Mouse (Mus musculus): Measurements from ENCODE around the gene Tmem88.

The Tmem88 gene

DNA sequence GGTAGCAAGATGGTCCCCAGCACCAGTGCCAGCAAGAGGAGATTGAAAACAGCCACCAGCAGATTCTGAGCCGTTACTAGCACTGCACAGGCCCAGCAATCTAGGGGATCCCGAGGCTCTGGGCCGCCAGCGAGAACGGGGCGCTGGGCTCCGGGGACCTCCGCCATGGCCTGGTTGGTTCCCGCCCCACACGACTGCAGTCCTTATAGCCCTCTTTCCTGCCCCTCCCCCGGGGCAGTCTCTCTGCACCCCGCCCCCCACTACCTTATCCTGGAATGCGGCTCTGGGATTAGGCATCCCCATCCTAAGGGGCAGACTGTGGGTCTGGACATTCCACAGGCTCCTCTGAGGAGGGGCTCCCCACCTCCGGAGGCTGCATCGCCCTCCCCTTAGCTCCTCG is at the start of gene Tmem88:
Tmem88 (minus strand) TSS at position 176 of the 400 bp plus-strand sequence.
- DNase-seq (ENCODE audit: low read depth, low spot score), result no peak

DNA sequence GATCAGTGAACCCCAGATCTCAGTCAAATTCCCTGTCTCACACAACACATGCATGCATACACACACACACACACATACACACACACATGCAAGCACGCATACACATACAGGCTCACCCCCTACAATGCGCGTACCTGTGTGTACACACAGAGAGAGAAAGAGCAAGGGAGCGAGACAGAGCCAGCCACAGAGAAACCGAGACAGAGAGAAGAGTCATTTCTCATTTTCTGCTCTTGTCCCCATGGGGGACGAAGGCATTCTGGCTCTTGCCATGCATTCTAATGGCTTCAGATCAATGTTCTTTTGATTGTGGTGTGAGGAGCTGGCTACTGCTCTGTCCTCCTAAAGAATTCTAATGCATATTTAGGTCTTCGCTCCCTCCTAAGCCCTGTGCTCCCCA is 49.3 kb upstream of the Tmem88 start:
- no peak for DNase-seq (ENCODE audit: low read depth, low spot score)

DNA sequence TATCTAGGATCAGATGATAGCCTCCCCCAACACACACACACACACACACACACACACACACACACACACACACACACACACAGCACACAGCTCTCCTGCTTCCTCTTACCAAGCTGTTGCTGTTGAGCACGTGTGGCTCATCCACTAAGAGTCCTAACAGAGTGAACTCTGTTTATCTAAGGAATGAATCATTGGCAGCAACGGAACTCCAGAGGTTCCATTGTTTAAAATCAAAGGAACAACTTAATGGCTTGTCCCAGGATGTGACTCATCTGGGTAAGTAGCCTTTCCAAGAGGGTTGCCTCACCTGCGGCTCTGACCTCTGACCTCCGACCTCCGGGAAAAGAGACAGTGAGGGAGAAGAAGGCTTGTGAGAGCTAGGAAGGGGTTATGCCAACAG is 45.3 kb upstream of the Tmem88 start:
- peak; percentile 89 for DNase-seq (ENCODE audit: low read depth, low spot score)

DNA sequence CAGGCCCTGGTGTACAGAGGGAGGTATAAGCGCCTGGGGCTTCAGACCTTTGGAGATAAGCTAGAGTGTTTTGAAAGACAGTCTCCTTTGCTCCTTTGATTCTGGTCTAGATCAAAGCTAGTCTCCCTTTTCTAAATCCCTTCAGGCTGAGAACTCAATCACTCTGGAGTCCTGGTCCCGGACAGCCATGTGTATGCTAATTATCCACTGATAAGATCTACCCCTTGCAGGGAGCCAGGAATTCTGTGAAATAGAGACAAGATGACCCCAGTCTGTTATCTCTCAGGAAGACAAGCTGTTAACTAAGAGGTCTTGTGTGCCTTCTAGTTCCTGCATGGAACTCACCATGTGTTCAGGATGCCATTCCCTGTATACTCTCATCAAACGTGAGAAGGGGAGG is 39.3 kb upstream of the Tmem88 start:
- no peak for DNase-seq (ENCODE audit: low read depth, low spot score)

DNA sequence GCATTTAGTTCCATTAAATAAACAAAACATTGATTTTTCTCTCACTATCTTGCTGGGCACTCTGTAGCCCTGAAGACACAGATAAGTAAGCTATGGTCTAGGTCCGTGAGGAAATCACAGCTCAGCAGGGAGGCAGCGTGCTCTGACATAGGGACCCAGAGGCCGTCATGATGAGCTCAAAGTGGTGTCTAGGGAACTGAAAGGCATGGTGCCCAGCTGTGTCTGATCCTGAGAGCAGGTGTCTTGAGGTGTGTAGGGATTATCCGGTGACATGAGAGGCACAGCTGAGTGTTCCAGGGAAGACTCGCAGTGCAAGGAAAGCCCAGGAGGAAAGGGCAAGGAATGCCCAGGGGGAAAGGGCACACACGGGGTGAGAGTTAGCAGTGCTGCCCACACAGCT is 35.2 kb upstream of the Tmem88 start:
- DNase-seq (ENCODE audit: low read depth, low spot score), result no peak

DNA sequence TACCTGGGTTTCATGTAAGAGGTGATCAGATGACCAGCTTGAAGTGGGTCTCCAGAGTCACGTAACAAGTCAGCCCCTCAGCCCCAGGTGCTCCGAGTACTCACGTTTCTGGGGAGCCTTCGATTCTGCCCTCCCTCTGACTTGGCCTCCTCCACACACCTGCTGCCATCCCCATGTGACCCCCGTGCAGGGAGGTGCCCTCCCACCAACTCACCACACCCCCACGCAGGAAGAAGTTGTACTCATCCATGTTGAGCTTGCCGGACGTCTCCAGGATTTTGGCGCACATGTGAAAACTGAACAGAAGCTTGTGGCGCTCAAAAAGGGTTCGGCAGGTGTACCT is 34.6 kb upstream of the Tmem88 start:
- DNase-seq (ENCODE audit: low read depth, low spot score), result no peak

DNA sequence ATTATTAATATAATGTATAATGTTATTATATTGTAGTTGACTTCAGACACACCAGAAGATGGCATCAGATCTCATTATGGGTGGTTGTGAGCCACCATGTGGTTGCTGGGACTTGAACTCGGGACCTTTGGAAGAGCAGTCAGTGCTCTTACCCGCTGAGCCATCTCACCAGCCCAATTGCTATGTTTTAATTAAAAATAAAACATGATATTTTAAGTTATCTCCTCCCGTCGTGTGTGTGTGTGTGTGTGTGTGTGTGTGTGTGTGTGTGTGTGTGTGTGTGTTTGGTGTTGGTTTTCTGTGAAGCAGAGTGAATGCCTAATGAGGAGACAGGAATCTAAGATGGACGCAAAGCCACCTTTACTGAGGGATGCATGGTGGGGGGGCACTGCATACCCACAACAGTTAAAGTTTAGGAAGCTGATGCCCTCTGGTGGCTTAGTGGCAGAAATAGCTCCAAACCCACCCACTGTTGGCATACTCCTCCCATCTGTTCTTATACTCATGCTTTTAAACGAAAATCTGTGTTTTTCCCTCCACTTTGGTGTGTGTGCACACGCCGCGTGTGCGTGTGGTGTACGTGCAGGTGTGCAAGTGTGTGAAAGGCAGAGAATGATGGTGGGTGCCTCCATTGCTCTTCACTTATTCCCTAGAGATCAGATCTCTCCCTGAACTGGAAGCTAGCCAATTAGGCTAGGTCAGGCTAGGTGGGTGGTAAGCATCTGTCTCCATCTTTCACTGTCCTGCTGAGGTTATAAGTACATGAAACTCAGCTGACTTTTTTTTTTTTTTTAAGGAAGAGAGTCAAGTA is 34.0 kb upstream of the Tmem88 start:
- DNase-seq (ENCODE audit: low read depth, low spot score), result peak; percentile 88

DNA sequence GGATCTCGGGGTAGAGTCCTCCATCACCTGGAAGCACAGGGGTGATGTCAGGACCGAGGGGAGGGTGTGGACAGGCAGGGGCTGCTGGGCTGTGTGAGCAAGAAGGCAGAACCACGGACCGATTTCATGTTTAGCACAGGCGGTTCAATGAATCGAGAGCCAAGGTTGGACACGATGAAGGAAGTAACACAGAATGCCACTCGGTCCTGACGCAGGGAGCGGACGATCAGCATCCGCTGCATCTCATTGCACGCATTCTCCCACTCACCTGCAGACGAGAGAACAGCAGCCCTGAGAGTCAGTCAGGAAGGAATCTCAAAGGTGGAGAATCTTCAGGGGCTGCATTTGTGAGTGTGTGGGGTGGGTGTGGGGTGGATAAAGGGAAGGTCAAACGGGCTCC is 32.6 kb upstream of the Tmem88 start:
- no peak for DNase-seq (ENCODE audit: low read depth, low spot score)

DNA sequence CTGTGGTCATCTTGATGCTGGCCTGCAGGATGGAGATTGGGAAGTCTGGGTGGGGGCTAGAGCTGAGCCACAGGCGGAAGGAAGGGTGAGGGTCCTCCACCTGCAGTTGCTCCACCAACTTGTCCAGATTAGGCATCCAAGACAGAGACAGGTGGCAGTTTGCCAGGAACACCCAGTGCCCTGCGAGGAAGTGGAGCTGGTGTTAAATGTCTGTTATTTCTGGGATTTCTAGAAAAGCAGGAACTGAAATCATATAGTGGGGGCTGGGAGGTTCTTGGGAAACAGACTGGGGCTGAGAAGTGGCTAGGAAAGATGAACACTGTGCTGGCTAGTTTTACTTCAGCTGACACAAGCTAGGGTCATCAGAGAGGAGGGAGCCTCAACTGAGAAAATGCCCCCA is 31.3 kb upstream of the Tmem88 start:
- DNase-seq (ENCODE audit: low read depth, low spot score), result no peak

DNA sequence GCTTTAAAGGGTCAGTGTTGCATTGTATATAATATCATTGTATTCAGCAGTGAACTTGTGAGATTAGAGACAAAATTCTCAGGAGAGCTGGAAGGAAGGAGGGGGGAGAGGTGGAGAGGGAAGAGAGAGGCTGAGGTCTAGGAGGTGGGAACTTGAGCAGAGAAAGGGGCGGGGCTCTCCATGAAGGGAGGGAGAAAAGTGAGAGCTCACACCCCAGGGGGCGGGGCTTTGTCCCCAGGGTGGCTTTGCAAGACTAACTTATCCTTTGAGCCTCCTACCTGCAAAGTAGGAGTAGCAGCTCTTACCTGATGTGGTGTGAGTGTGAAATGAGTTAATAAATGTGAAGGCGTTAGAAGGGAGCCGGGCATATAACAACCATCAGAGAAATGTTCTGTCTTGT is 30.7 kb upstream of the Tmem88 start:
- DNase-seq (ENCODE audit: low read depth, low spot score), result peak; percentile 39

DNA sequence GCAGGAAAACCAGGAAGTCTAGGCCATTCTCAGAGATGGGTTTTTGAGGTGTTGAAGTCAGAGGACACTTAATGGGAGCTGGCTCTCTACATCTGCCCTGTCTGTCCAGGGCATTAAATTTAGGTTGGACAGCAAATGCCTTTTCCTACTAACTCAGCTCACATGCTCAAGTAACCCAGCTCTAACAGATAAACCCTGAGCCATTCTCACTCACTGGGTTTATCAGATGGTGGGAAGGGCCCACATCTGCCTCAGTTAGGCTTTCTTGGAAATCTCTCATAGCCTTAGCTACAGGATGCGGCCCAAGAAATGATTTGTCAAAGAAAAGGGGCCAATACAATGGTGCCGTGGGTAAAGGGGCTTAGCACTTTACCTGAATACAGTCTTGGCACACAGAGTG is 28.2 kb upstream of the Tmem88 start:
- no peak for DNase-seq (ENCODE audit: low read depth, low spot score)

DNA sequence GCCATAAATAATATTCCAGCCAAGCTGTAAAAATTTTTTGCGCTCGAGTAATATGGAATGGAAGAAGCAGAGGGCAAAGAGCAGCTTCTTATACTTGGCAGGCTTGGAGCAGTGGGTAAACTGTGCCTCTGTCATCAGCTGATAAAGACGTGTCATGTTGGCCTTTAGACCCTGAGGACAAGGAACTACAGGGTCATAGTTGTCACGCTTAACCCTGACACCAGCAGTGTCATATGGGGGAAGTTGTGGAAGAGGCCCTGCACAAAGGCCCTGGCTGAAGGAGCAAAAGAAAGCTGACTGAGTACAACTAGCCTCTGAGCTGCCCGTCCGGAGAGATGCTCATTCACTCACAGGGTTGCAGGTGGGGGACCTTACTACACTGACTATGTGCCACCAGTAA is 25.9 kb upstream of the Tmem88 start:
- DNase-seq (ENCODE audit: low read depth, low spot score), result no peak

DNA sequence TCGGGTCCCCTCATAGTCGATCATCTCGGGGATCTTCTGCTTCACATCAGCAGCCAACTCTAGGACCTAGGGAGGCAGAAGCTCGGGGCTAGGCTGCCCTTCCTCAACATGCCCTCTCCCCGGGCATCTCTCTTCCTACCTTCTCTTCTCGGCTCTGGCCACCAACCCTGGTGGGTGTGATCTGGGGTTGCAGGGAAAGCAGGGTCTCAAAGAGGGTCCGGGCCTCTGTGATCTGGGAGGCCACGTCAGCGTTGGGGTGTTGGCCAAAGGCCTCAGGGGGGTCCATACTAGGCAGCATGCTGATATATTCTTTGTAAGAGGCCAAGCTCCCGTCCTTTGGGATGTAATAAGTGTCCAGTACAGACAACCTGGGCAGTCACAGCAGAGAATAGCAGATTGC is 24.8 kb upstream of the Tmem88 start:
- no peak for DNase-seq (ENCODE audit: low read depth, low spot score)

DNA sequence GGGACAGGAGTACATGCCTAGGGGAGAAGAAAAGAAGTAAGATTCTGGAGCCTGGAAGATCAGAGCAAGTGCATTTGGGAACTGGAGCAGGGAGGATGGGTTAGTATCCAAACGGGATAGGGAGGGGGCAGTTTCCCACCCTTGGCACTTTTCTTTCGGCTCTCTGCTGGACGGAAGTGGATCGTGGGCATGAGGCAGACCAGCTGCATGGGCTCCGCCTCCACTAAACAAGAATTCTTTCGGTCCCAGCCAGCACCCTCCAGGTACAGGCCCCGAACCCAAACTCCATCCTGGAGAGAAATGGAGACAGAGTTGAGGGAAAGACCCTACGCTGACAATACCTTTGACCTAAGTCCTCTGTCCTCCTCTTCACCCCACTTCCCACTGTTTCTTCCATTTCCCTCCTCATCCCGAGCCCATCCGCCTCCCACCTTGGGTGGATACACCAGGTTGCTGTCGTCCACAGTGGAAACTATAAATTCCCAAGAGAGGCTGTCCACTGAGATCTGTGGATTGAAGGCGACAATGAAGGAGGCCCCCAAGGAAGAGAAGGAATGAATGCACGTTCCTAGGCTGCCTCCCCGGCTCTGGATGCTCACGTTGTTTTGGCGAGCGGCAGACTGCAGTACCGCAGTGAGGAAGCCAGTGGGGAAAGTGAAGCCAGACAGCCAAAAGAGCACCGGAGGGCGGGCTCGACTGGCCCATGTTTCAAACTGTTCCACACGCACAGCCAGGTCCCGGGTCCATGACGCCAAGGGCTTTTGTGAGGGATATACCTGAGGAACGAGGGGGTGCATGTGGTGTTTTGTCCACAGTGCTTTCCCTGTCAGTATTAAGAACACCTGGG is 23.3 kb upstream of the Tmem88 start:
- no peak for DNase-seq (ENCODE audit: low read depth, low spot score)

DNA sequence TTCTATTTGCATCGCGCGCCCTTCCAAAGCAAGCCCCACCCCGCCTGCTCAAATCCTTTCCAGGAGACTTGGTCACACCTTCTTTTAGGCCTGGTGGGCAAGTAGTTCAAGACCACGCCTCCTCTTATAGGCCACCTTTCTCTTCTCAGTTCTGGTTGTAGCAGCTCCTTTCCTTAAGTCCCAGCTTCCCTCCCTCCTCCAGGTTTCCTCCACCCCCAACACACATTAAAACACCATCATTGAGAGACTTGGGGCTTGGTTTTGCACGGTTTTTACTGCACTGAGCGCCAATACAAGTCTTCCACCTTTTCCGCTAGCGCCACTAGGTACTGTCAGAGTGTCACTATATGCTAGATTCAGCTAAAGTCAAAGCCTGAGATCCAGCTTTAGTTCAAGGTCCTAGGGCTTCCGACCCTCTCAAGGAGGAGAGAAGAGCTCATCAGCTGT is 22.5 kb upstream of the Tmem88 start:
- DNase-seq (ENCODE audit: low read depth, low spot score), result no peak

DNA sequence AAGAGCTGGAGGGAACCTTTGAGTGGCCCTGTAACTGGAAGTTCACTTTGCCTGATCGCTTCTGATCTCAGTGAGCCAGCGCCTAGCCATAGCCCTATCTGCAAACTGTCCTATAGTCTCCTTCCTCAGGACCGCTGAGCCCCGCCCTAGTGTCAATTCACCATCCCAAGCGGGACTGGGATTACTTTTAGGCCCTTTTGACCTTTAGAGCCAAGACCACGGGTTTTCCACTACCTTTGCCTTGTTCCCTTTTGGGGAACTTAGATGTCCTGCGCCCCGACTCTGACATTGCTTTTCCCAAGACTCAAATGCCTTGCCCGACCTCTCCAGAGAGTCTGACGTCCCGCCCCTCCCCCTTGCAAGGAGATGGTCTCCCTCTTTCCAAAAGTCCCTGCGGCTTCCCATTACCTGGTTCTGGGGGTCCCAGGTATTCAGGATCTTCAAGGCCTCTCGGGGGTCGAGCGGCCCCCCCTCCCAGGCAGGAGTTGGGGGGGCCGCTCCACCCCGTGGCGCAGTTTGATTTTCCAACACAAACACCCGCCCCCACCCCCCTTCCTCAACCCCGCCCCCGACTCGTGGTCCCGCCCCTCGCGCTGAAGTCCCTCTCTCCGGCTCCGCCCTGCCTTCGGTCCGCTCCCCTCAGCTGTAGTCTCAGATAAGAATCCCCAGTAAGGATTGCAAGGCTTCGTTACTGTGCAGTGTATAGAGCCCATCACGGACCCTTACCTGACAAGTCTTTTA is 21.9 kb upstream of the Tmem88 start:
- DNase-seq (ENCODE audit: low read depth, low spot score), result peak; percentile 71

DNA sequence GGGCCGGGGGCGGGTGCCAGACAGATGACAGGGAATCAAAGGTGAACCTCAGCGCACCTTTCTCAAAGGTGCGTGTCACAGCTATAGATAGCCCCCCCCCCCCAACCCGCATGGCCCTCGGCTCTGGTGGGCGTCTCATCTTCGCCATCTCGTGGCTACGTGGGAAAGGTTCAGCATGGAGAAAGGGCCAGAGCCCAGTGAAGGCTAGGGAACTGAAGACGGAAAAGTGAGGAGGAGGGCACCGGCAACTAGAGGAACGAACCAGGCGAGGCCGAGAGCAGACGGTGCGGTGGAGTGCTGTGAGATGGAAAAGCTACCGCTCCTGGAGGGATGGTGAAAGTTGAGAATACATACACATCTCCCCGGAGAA is 21.4 kb upstream of the Tmem88 start:
- DNase-seq (ENCODE audit: low read depth, low spot score), result peak; percentile 66

DNA sequence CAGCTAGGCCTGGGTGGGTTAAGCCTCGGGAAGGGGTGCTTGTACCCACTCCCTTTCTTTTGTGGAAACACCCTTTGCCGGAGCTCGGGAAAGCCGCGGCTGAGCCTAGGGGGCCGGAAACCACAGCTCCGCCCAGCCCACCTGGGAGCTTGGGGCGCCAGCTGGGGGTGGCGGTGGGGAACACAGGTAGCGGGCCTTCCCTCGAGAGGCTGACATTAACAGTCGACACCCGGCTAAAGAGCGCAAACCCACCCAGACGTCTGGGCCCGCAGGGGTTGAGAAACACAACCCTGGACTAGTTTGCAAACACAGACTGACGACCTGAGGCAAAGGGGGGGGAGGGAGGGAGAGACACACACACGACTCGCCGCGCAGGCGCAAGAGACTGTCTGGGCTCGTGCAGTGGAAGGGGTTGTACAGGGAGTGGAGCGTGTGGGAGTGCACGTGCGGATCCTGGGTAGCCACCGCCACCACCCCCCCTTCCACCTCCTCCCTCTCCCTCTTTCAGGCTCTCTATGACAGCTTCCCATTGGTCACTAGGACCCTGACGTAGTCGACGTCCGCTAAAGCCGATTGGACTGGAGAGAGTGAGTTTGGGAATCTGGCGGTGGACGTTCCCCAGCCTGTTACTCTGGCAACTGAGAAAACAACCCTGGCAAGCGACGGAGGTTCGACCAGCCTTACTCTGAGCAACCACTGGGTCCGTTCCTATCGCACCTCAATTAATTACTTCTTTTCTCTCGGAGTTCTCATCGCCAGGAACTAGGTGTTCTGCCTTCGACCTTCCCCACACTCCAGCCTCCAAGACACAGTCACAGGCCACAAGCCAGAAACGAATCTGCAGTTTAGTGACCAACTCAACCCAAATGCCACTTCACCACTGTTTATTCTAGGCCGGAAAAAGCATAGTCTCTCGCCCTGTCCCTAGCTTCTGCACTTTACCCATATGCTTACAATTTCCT is 20.7 kb upstream of the Tmem88 start:
- DNase-seq (ENCODE audit: low read depth, low spot score), result peak; percentile 99

DNA sequence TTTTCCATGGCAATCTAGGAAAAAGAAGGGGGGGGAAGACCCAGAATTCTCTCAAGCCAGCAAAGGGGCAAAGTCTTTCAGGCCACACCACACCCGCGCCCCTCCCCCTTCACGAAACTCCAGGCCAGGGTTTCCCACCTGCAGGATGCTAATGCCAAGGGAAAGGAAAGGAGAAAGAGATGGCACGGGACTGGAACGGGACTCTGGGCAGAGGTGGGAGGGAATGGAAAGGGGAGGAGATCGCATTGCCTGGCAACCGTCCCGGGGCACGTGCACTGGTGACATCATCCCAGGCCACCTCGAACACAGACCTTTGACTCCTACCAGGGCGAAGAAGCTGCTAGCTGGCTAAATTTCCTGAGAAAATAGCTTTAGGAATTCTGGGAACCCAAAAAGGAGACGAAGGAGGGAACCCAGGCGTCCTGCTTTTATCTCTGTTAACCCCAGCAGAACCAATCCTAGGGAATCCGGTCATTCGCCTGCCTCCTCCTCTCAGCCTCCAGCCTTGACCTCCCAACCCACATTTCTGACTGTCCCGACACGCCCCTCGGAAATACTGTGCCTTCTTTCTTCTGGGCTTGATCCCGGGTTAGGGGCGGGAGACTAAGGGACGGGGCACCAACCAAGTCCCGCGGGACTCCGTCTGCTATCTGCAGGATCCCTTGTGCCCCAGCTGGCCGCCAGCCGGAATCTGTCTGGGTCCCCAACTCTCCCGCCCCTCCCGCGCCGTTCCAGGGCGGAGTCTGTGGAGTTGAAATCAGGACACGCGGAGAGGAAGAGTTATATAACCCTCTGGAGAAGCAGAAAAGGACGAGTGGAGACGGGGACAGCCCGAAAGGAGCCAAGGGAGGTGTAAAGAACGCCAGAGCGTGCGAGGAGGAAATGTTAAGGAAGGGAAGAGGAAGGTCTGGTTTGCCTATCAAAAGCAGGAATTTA is 19.7 kb upstream of the Tmem88 start:
- peak; percentile 97 for DNase-seq (ENCODE audit: low read depth, low spot score)

DNA sequence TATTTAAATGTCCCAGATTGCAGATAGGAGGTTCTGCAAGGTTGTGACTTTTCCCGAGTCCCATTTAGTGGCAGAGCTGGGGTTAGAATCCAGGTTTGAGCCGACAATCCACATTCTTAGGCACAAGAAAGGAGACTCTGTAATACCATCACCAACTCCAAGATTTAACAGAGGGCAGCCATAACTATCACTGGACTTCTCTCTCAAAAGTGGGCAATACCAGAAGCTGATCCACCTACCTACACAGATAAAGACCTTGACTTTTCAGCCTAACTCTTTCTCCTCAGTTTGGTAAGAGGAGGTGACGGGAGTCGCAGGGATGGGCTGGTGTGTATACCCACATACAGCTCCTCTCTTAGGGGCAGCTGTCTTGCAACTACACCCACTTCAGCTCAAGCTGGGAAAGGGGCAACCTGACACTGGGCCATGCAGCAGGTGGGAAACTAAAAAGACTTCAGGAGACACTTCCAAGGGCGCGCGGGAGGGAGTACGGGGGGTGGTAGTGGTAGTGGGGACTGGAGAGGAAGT is 19.0 kb upstream of the Tmem88 start:
- DNase-seq (ENCODE audit: low read depth, low spot score), result peak; percentile 39

Data from 3T3-L1 (cell line).